Mouse (Mus musculus) limb, embryonic 14.5 days (tissue): Measurements from ENCODE around the gene Krt20. TPM values are rescaled to one million over a fixed set of nuclear protein-coding genes. Genes with fewer than 3 reads are reported as not detected.

Source experiments
- ATAC-seq: fragments of 200-750 bp; cut with Nextera tagmentation; 2 replicates; pipeline ENCODE4 v1.8.0; 2017; ENCODE audit warnings: low read depth, moderate number of reproducible peaks, moderate TSS enrichment; ENCODE audit not compliant: low FRiP score
- DNase-seq: peaks from one replicate; pipeline ENCODE4 v3.0.0-alpha.2; 2015; ENCODE audit warnings: low spot score
- H3K27ac ChIP-seq: fragments of 300-500 bp; sonication (generic); replicated peaks from 2 replicates; pipeline ENCODE4 v1.5.1; 2014; ENCODE audit warnings: low read depth, mild to moderate bottlenecking, low read length, moderate library complexity, mixed read lengths
- H3K27me3 ChIP-seq: fragments of 300-500 bp; sonication (generic); 2 replicates; pipeline ENCODE4 v1.6.1; 2014; ENCODE audit warnings: low read length, mixed read lengths; ENCODE audit not compliant: control insufficient read depth, insufficient read depth
- H3K36me3 ChIP-seq: fragments of 300-500 bp; sonication (generic); 2 replicates; pipeline ENCODE4 v1.6.1; 2014; ENCODE audit warnings: mild to moderate bottlenecking, low read length, moderate library complexity, mixed read lengths; ENCODE audit not compliant: control insufficient read depth, insufficient read depth
- H3K4me1 ChIP-seq: fragments of 300-500 bp; sonication (generic); 2 replicates; pipeline ENCODE4 v1.6.1; 2014; ENCODE audit warnings: antibody characterized with exemption, low read length, mixed read lengths; ENCODE audit not compliant: control insufficient read depth, insufficient read depth
- H3K4me2 ChIP-seq: fragments of 300-500 bp; sonication (generic); replicated peaks from 2 replicates; pipeline ENCODE4 v1.6.1; 2014; ENCODE audit warnings: low read depth, mild to moderate bottlenecking, low read length, moderate library complexity; ENCODE audit not compliant: severe bottlenecking
- H3K4me3 ChIP-seq: fragments of 300-500 bp; sonication (generic); replicated peaks from 2 replicates; pipeline ENCODE4 v1.5.1; 2014; ENCODE audit warnings: low read length
- H3K9ac ChIP-seq: fragments of 300-500 bp; sonication (generic); 2 replicates; pipeline ENCODE4 v1.6.1; 2014; ENCODE audit warnings: mild to moderate bottlenecking, low read depth, low read length, moderate library complexity; ENCODE audit not compliant: severe bottlenecking
- H3K9me3 ChIP-seq: fragments of 300-500 bp; sonication (generic); 2 replicates; pipeline ENCODE4 v1.6.1; 2016; ENCODE audit warnings: low read length; ENCODE audit not compliant: control insufficient read depth
- POLR2A ChIP-seq: fragments of 200-500 bp; IDR thresholded peaks from 2 replicates; pipeline ENCODE4 v1.8.0; 2012; ENCODE audit warnings: inconsistent platforms, mild to moderate bottlenecking, moderate library complexity, borderline replicate concordance; ENCODE audit not compliant: insufficient read depth, insufficient read length; ENCODE audit errors: extremely low read depth
- WGBS: fragments of 180-500 bp; shearing (Covaris S2); extraction: QIAGEN DNeasy Blood & Tissue Kit; methylation state at CpG from one replicate; pipeline ENCODE4 v1.1.7; 2014; 5-methylcytosine and 5-hydroxymethylcytosine counted together
- polyA plus RNA-seq, 2 experiments: library from polyadenylated mRNA; depleted of rRNA in 1 of 2; stranded (reverse) in 1 of 2; unstranded in 1 of 2; fragments of >200 nt; fragmentation: Nextera tagmentation in 1 of 2; extraction: Ambion mirVana in 1 of 2; gene quantifications; 2 replicates each; pipeline versions ENCODE4 v1.2.1 to v1.2.3; 2012 to 2014

Gene Krt20
- polyA plus RNA-seq, 2 experiments = 0.26 to 0.37 TPM

- Histone ChIP-seq H3K27ac (no peak overlapping the region), H3K9me3 (no peaks in the 10 kb centered on the region), H3K27me3 (no peaks in the 10 kb centered on the region), H3K36me3 (no peaks in the 10 kb centered on the region), H3K4me3 (no peak overlapping the region), H3K4me2 (no peak overlapping the region), H3K9ac (no peak overlapping the region), H3K4me1 (no peaks in the 10 kb centered on the region)
- no peak for TF ChIP-seq POLR2A
- ATAC-seq (no peak), DNase-seq (no peak)
- 79% methylated on average over 10 of the region's 10 CpGs for WGBS
These were observed 16.8 kb upstream of the Krt20 start for GRCm38 (mm10) chr11:99454759-99455158.

- Histone ChIP-seq H3K27me3 (no peaks in the 10 kb centered on the region), H3K9ac (no peak overlapping the region), H3K4me1 (no peaks in the 10 kb centered on the region), H3K4me2 (no peak overlapping the region), H3K27ac (no peak overlapping the region), H3K4me3 (no peak overlapping the region), H3K36me3 (no peaks in the 10 kb centered on the region), H3K9me3 (no peaks in the 10 kb centered on the region)
- ATAC-seq (no peak), DNase-seq (no peak)
- 87% methylated on average over 4 of the region's 4 CpGs for WGBS
- no peak for TF ChIP-seq POLR2A
These were observed 16.1 kb upstream of the Krt20 start for GRCm38 (mm10) chr11:99454044-99454443.

- Histone ChIP-seq H3K9ac (no peak overlapping the region), H3K4me1 (no peaks in the 10 kb centered on the region), H3K36me3 (no peaks in the 10 kb centered on the region), H3K27ac (no peak overlapping the region), H3K27me3 (no peaks in the 10 kb centered on the region), H3K4me2 (no peak overlapping the region), H3K9me3 (no peaks in the 10 kb centered on the region), H3K4me3 (no peak overlapping the region)
- ATAC-seq (no peak), DNase-seq (no peak)
- 41% methylated on average over 2 of the region's 2 CpGs for WGBS
- no peak for TF ChIP-seq POLR2A
These were observed 10.8 kb upstream of the Krt20 start for GRCm38 (mm10) chr11:99448769-99449168.

- H3K4me2 ChIP-seq = no peak overlapping the region
- ATAC-seq (no peak), DNase-seq (no peak)
- H3K9ac ChIP-seq = no peak overlapping the region
- H3K4me3 ChIP-seq = no peak overlapping the region
- no peaks in the 10 kb centered on the region for H3K9me3 ChIP-seq
- 62% methylated on average over 8 of the region's 8 CpGs for WGBS
- H3K27ac ChIP-seq = no peak overlapping the region
- H3K27me3 ChIP-seq = no peaks in the 10 kb centered on the region
- no peaks in the 10 kb centered on the region for H3K36me3 ChIP-seq
- no peak for TF ChIP-seq POLR2A
- no peaks in the 10 kb centered on the region for H3K4me1 ChIP-seq
These were observed 3.3 kb upstream of the Krt20 start for GRCm38 (mm10) chr11:99441220-99441619.

DNA sequence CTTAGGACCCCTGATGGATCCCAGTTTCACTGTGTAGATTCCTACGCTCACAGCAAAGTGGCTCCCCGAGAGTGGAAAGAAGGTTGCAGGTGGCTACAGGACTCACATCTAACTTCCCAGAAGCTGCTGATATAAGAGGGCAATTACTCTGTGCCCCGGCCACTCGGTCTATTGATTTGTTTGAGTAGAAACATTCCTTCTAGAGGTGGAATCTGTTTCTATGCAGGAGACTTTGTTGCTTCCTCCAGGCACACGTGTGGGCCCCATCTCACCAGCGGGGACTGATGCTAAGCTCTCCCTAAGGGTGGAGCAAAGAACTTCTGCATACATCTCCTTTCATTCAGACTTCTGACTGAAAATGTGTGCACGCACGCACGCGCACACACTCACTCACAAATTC is 1.5 kb upstream of the Krt20 start:
- Histone ChIP-seq H3K27ac (no peak overlapping the region), H3K4me1 (no peaks in the 10 kb centered on the region), H3K4me3 (no peak overlapping the region), H3K27me3 (no peaks in the 10 kb centered on the region), H3K9ac (no peak overlapping the region), H3K4me2 (no peak overlapping the region), H3K9me3 (no peaks in the 10 kb centered on the region), H3K36me3 (no peaks in the 10 kb centered on the region)
- TF ChIP-seq POLR2A = no peak
- ATAC-seq (no peak), DNase-seq (no peak)
- 61% methylated on average over 10 of the region's 10 CpGs for WGBS

DNA sequence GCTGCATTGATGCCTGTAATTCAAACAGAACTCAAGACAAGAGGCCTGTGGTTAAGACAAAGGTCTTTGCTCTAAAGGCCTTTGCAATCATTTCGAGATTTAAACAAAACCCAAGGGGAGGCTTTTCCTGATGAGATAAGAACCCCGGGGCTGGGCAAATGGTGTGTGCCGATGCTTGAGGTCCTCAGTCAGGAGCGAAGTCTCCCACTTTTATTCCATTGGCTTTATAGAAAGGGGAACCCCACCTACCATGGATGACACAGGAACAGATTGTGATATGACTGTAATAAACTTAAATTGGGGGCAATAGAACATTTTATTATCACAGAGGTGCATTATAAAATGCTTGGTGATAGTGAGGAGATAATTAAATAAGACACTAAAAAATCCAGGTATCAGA is 1.3 kb downstream of the Krt20 start:
- no peak overlapping the region for H3K4me3 ChIP-seq
- no peaks in the 10 kb centered on the region for H3K27me3 ChIP-seq
- no peak for TF ChIP-seq POLR2A
- no peaks in the 10 kb centered on the region for H3K9me3 ChIP-seq
- no peak overlapping the region for H3K9ac ChIP-seq
- H3K4me1 ChIP-seq = no peaks in the 10 kb centered on the region
- H3K36me3 ChIP-seq = no peaks in the 10 kb centered on the region
- ATAC-seq (no peak), DNase-seq (no peak)
- no peak overlapping the region for H3K4me2 ChIP-seq
- 80% methylated on average over 4 of the region's 4 CpGs for WGBS
- no peak overlapping the region for H3K27ac ChIP-seq
